Mouse (Mus musculus) heart, embryonic 14.5 days (tissue): ENCODE measurements around the gene Tssc4. TPM values are rescaled to one million over a fixed set of nuclear protein-coding genes. Genes with fewer than 3 reads are reported as not detected.

Experiments used
- polyA plus RNA-seq: library from polyadenylated mRNA; unstranded; fragments of >200 nt; fragmentation: Nextera tagmentation; extraction: Ambion mirVana; gene quantifications from 2 replicates; pipeline ENCODE4 v1.2.1, GENCODE M21; 2014

Tssc4 gene
- polyA plus RNA-seq, 1 experiment from 2014 or later = 41.1 TPM

Other genes starting within 250 kb of the Tssc4 start
- gene Th, start 138.1 kb upstream of the Tssc4 start, polyA plus RNA-seq = 0.30 and 0.57 TPM in 2 replicates
- 0.18 TPM in 1 of 2 replicates, not detected in the other for gene Ascl2, start 100.0 kb upstream of the Tssc4 start, polyA plus RNA-seq
- gene Tspan32, start 64.2 kb upstream of the Tssc4 start, polyA plus RNA-seq = 2.3 and 2.7 TPM in 2 replicates
- gene Cd81, start 16.5 kb upstream of the Tssc4 start, polyA plus RNA-seq = 885 and 947 TPM in 2 replicates
- 3.9 and 4.4 TPM in 2 replicates for gene Trpm5, start 25.4 kb downstream of the Tssc4 start, polyA plus RNA-seq
- 28.1 and 31.1 TPM in 2 replicates for gene Kcnq1, start 37.1 kb downstream of the Tssc4 start, polyA plus RNA-seq